ENCODE assay signal across 8 mouse cellular contexts in the genomic region with DNA sequence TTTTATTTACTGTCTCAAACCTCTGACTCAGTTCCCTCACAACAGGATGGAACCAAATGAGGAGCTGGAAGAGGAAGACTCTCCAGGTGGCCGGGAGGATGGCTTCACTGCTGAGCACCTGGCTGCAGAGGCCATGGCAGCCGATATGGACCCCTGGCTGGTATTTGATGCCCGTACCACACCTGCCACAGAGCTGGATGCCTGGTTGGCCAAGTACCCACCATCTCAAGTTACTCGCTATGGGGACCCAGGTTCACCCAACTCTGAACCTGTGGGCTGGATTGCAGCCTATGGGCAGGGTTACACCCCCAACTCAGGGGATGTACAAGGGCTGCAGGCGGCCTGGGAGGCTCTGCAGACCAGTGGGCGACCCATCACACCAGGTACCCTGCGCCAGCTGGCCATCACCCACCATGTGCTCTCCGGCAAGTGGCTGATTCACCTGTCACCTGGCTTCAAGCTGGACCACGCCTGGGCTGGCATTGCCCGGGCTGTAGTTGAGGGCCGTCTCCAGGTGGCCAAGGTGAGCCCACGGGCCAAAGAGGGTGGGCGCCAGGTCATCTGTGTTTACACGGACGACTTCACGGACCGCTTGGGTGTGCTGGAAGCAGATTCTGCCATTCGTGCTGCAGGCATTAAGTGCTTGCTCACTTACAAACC. TPM values are rescaled to one million over a fixed set of nuclear protein-coding genes. Genes with fewer than 3 reads are reported as not detected.
DNase-seq lines count a peak whose midpoint lies in the region; ATAC-seq and TF ChIP-seq lines count a peak whose summit lies in the region.

No protein-coding gene starts in this region.

- no peaks in the 10 kb centered on the region for H3K9me3 ChIP-seq in kidney, embryonic 14.5 days (ENCODE audit: control insufficient read depth, low read length)
- no peaks in the 10 kb centered on the region for H3K9me3 ChIP-seq in forebrain, embryonic 14.5 days (replicated peaks; ENCODE audit: control insufficient read depth, low read length)
- H3K9me3 ChIP-seq in liver, embryonic 14.5 days (ENCODE audit: control insufficient read depth, low read length), result no peaks in the 10 kb centered on the region

- no peak for DNase-seq in kidney, postnatal 14 days
- no peak for DNase-seq in forebrain, embryonic 14.5 days (ENCODE audit: low spot score)
- no peak for DNase-seq in liver, embryonic 14.5 days (ENCODE audit: low read depth in 3 of 3, low spot score in 3 of 3)
- no peak for DNase-seq in frontal cortex, postnatal 25 days (ENCODE audit: low spot score in 2 of 2)
- DNase-seq in frontal cortex, adult 2 months (ENCODE audit: extremely low spot score in 1 of 2, low spot score in 1 of 2), result no peak

- TF ChIP-seq POLR2A in bone marrow macrophage, adult 2 months (IDR thresholded peaks at IDR 0.05; ENCODE audit: borderline replicate concordance, low read depth, low read length), result no peak

- TF ChIP-seq CTCF in bone marrow macrophage, adult 2 months (IDR thresholded peaks at IDR 0.05; ENCODE audit: low read depth, low read length), result no peak
- no peak for TF ChIP-seq CTCF in liver, embryonic 14.5 days (IDR thresholded peaks at IDR 0.05; ENCODE audit: low read depth)

- no peak for TF ChIP-seq EP300 in liver, embryonic 14.5 days (IDR thresholded peaks at IDR 0.05; ENCODE audit: low read depth)

- peak overlapping the region; percentile 97 for H3K9ac ChIP-seq in kidney, embryonic 14.5 days (ENCODE audit: low read depth, low read length)
- H3K9ac ChIP-seq in forebrain, embryonic 14.5 days (ENCODE audit: low read length), result peak overlapping the region; percentile 94
- peak overlapping the region; percentile 88 for H3K9ac ChIP-seq in liver, embryonic 14.5 days (replicated peaks)

- no peaks in the 10 kb centered on the region for H3K27me3 ChIP-seq in kidney, embryonic 14.5 days (ENCODE audit: control insufficient read depth, insufficient read depth, low read length)
- no peaks in the 10 kb centered on the region for H3K27me3 ChIP-seq in forebrain, embryonic 14.5 days (replicated peaks; ENCODE audit: control insufficient read depth, insufficient read depth, low read length)
- H3K27me3 ChIP-seq in liver, embryonic 14.5 days (ENCODE audit: control insufficient read depth, insufficient read depth, low read length), result no peaks in the 10 kb centered on the region

- H3K27ac ChIP-seq in kidney, embryonic 14.5 days (ENCODE audit: low read depth, low read length), result 0 out of 2 replicates have a peak overlapping the region, but pooled peaks have one; percentile 79
- peak overlapping the region; percentile 79 for H3K27ac ChIP-seq in bone marrow macrophage, adult 2 months (ENCODE audit: insufficient read depth, low read depth, low read length)
- peak overlapping the region; percentile 89; the same call in 1 of the 2 replicates for H3K27ac ChIP-seq in forebrain, embryonic 14.5 days (ENCODE audit: low read depth, low read length)
- H3K27ac ChIP-seq in liver, embryonic 14.5 days, result peak overlapping the region; percentile 55

- H3K4me3 ChIP-seq in kidney, embryonic 14.5 days (ENCODE audit: low read length), result peak overlapping the region; percentile 93
- H3K4me3 ChIP-seq in bone marrow macrophage, adult 2 months (ENCODE audit: insufficient read depth, low read length), result peak overlapping the region; percentile 98
- peak overlapping the region; percentile 88 for H3K4me3 ChIP-seq in forebrain, embryonic 14.5 days (ENCODE audit: low read depth, low read length)
- H3K4me3 ChIP-seq in liver, embryonic 14.5 days (ENCODE audit: insufficient read depth in 1 of 2, low read depth in 2 of 2, low read length in 2 of 2), result peak overlapping the region; percentile 70 to 76

- peak overlapping the region; percentile 50 for H3K4me2 ChIP-seq in kidney, embryonic 14.5 days (replicated peaks; ENCODE audit: low read depth, low read length)
- peak overlapping the region; percentile 82 for H3K4me2 ChIP-seq in forebrain, embryonic 14.5 days (ENCODE audit: low read length)
- H3K4me2 ChIP-seq in liver, embryonic 14.5 days (ENCODE audit: low read depth), result peak overlapping the region; percentile 86

- 87% methylated on average over 18 of the region's 18 CpGs for WGBS in kidney, embryonic 14.5 days
- 90% methylated on average over 18 of the region's 18 CpGs for WGBS in forebrain, embryonic 14.5 days
- WGBS in liver, embryonic 14.5 days (ENCODE audit: insufficient replicate concordance), result 84% methylated on average over 18 of the region's 18 CpGs

- peaks cover 30% of the 10 kb centered on the region for H3K36me3 ChIP-seq in kidney, embryonic 14.5 days (ENCODE audit: control insufficient read depth, insufficient read depth, low read length)
- peaks cover 28% of the 10 kb centered on the region for H3K36me3 ChIP-seq in forebrain, embryonic 14.5 days (ENCODE audit: control insufficient read depth, insufficient read depth, low read length)
- H3K36me3 ChIP-seq in liver, embryonic 14.5 days (replicated peaks; ENCODE audit: control insufficient read depth, insufficient read depth, low read depth), result peaks cover 4% of the 10 kb centered on the region

- H3K4me1 ChIP-seq in kidney, embryonic 14.5 days (ENCODE audit: control insufficient read depth, insufficient read depth, low read length), result peaks cover 25% of the 10 kb centered on the region
- H3K4me1 ChIP-seq in bone marrow macrophage, adult 2 months (ENCODE audit: control insufficient read depth, insufficient read depth, low read length), result peaks cover 16% of the 10 kb centered on the region; the same call in 1 of the 2 replicates
- peaks cover 16% of the 10 kb centered on the region for H3K4me1 ChIP-seq in forebrain, embryonic 14.5 days (ENCODE audit: control insufficient read depth, insufficient read depth, low read length)
- H3K4me1 ChIP-seq in liver, embryonic 14.5 days (replicated peaks; ENCODE audit: control insufficient read depth in 2 of 2, insufficient read depth in 2 of 2, low read length in 1 of 2), result peaks cover 5 to 12% of the 10 kb centered on the region in 2 experiments; a peak in 3 of 4 replicates

- ATAC-seq in kidney, embryonic 14.5 days (ENCODE audit: low FRiP score, low TSS enrichment), result no peak
- no peak for ATAC-seq in forebrain, embryonic 14.5 days
- no peak for ATAC-seq in liver, embryonic 14.5 days (ENCODE audit: insufficient read depth)
- no peak for ATAC-seq in CD4-positive, CD25-positive, alpha-beta regulatory T cell, adult 4 months

RNA-seq across cellular contexts. Expression of gene AI837181, which starts 1.1 kb away (rescaled TPM):
- 39.0 and 40.8 TPM in 2 replicates for polyA plus RNA-seq in kidney, embryonic 14.5 days (2014; fragmentation: Nextera tagmentation; extraction: Ambion mirVana)
- polyA plus RNA-seq in bone marrow macrophage, adult 2 months (2012; ENCODE audit: insufficient read depth, insufficient read length, missing spikeins), result 47.5 and 53.7 TPM in 2 replicates
- 36.7 and 46.9 TPM in 2 replicates for polyA plus RNA-seq in forebrain, embryonic 14.5 days (2014; fragmentation: Nextera tagmentation; extraction: Ambion mirVana)
- polyA plus RNA-seq in liver, embryonic 14.5 days (2012; rRNA removed), result 16.7 and 19.9 TPM in 2 replicates
- 10.7 and 11.9 TPM in 2 replicates for polyA plus RNA-seq in liver, embryonic 14.5 days (2014; fragmentation: Nextera tagmentation; extraction: Ambion mirVana)
- 10 to 100 TPM; 20.8 to 28.7 TPM for polyA plus RNA-seq in CD4-positive, CD25-positive, alpha-beta regulatory T cell, adult 4 months (2017; shearing (Covaris generic))
- 94.3 and 95.0 TPM in 2 replicates for polyA plus RNA-seq in frontal cortex, adult 2 months (2012; rRNA removed)

RNA-seq across cellular contexts. Expression of gene Drap1, which starts 1.3 kb away (rescaled TPM):
- polyA plus RNA-seq in kidney, embryonic 14.5 days (2014; fragmentation: Nextera tagmentation; extraction: Ambion mirVana), result 191 and 248 TPM in 2 replicates
- polyA plus RNA-seq in bone marrow macrophage, adult 2 months (2012; ENCODE audit: insufficient read depth, insufficient read length, missing spikeins), result 160 and 167 TPM in 2 replicates
- 255 and 263 TPM in 2 replicates for polyA plus RNA-seq in forebrain, embryonic 14.5 days (2014; fragmentation: Nextera tagmentation; extraction: Ambion mirVana)
- polyA plus RNA-seq in liver, embryonic 14.5 days (2012; rRNA removed), result 38.6 and 64.0 TPM in 2 replicates
- 58.5 and 58.9 TPM in 2 replicates for polyA plus RNA-seq in liver, embryonic 14.5 days (2014; fragmentation: Nextera tagmentation; extraction: Ambion mirVana)
- 10 to 100 TPM; 56.0 to 57.2 TPM for polyA plus RNA-seq in CD4-positive, CD25-positive, alpha-beta regulatory T cell, adult 4 months (2017; shearing (Covaris generic))
- polyA plus RNA-seq in frontal cortex, adult 2 months (2012; rRNA removed), result 305 and 342 TPM in 2 replicates

RNA-seq across cellular contexts. Expression of gene Fosl1, which starts 21.3 kb away (rescaled TPM):
- not detected in 2 replicates for polyA plus RNA-seq in kidney, embryonic 14.5 days (2014; fragmentation: Nextera tagmentation; extraction: Ambion mirVana)
- 0.50 and 1.6 TPM in 2 replicates for polyA plus RNA-seq in bone marrow macrophage, adult 2 months (2012; ENCODE audit: insufficient read depth, insufficient read length, missing spikeins)
- polyA plus RNA-seq in forebrain, embryonic 14.5 days (2014; fragmentation: Nextera tagmentation; extraction: Ambion mirVana), result not detected in 2 replicates
- 0.02 TPM in 1 of 2 replicates, not detected in the other for polyA plus RNA-seq in liver, embryonic 14.5 days (2012; rRNA removed)
- polyA plus RNA-seq in liver, embryonic 14.5 days (2014; fragmentation: Nextera tagmentation; extraction: Ambion mirVana), result not detected in 2 replicates
- polyA plus RNA-seq in CD4-positive, CD25-positive, alpha-beta regulatory T cell, adult 4 months (2017; shearing (Covaris generic)), result not detected
- polyA plus RNA-seq in frontal cortex, adult 2 months (2012; rRNA removed), result 0.06 and 0.19 TPM in 2 replicates

RNA-seq across cellular contexts. Expression of gene Tsga10ip, which starts 23.7 kb away (rescaled TPM):
- polyA plus RNA-seq in kidney, embryonic 14.5 days (2014; fragmentation: Nextera tagmentation; extraction: Ambion mirVana), result 0.16 and 0.35 TPM in 2 replicates
- not detected in 2 replicates for polyA plus RNA-seq in bone marrow macrophage, adult 2 months (2012; ENCODE audit: insufficient read depth, insufficient read length, missing spikeins)
- not detected in 2 replicates for polyA plus RNA-seq in forebrain, embryonic 14.5 days (2014; fragmentation: Nextera tagmentation; extraction: Ambion mirVana)
- polyA plus RNA-seq in liver, embryonic 14.5 days (2012; rRNA removed), result not detected in 2 replicates
- 0.09 TPM in 1 of 2 replicates, not detected in the other for polyA plus RNA-seq in liver, embryonic 14.5 days (2014; fragmentation: Nextera tagmentation; extraction: Ambion mirVana)
- polyA plus RNA-seq in CD4-positive, CD25-positive, alpha-beta regulatory T cell, adult 4 months (2017; shearing (Covaris generic)), result not detected
- not detected in 2 replicates for polyA plus RNA-seq in frontal cortex, adult 2 months (2012; rRNA removed)

RNA-seq across cellular contexts. Expression of gene Ccdc85b, which starts 31.7 kb away (rescaled TPM):
- polyA plus RNA-seq in kidney, embryonic 14.5 days (2014; fragmentation: Nextera tagmentation; extraction: Ambion mirVana), result 8.5 and 11.3 TPM in 2 replicates
- polyA plus RNA-seq in bone marrow macrophage, adult 2 months (2012; ENCODE audit: insufficient read depth, insufficient read length, missing spikeins), result 3.6 and 4.2 TPM in 2 replicates
- 5.9 and 6.4 TPM in 2 replicates for polyA plus RNA-seq in forebrain, embryonic 14.5 days (2014; fragmentation: Nextera tagmentation; extraction: Ambion mirVana)
- 1.00 and 1.4 TPM in 2 replicates for polyA plus RNA-seq in liver, embryonic 14.5 days (2012; rRNA removed)
- 1.0 and 1.2 TPM in 2 replicates for polyA plus RNA-seq in liver, embryonic 14.5 days (2014; fragmentation: Nextera tagmentation; extraction: Ambion mirVana)
- under 1 TPM; 0.48 to 0.83 TPM for polyA plus RNA-seq in CD4-positive, CD25-positive, alpha-beta regulatory T cell, adult 4 months (2017; shearing (Covaris generic))
- 22.4 and 24.7 TPM in 2 replicates for polyA plus RNA-seq in frontal cortex, adult 2 months (2012; rRNA removed)
